Mouse (Mus musculus) hindbrain, postnatal 0 days (tissue): ENCODE data around the gene Casp1. TPM values are rescaled to one million over a fixed set of nuclear protein-coding genes. Genes with fewer than 3 reads are reported as not detected.

Source experiments
- ATAC-seq: fragments of 200-750 bp; cut with Nextera tagmentation; 2 replicates; pipeline ENCODE4 v1.8.0; 2017; ENCODE audit warnings: mild to moderate bottlenecking, moderate TSS enrichment, moderate library complexity
- DNase-seq: peaks from one replicate; pipeline ENCODE4 v3.0.0-alpha.2; 2015; ENCODE audit warnings: low spot score
- H3K27ac ChIP-seq: fragments of 300-500 bp; sonication (generic); 2 replicates; pipeline ENCODE4 v1.5.1; 2014; ENCODE audit warnings: mild to moderate bottlenecking
- H3K27me3 ChIP-seq: fragments of 300-500 bp; sonication (generic); 2 replicates; pipeline ENCODE4 v1.6.1; 2014; ENCODE audit warnings: low read length, mixed read lengths; ENCODE audit not compliant: insufficient read depth
- H3K36me3 ChIP-seq: fragments of 300-500 bp; sonication (generic); 2 replicates; pipeline ENCODE4 v1.6.1; 2014; ENCODE audit warnings: low read length, mixed read lengths; ENCODE audit not compliant: insufficient read depth
- H3K4me1 ChIP-seq: fragments of 300-500 bp; sonication (generic); 2 replicates; pipeline ENCODE4 v1.6.1; 2014; ENCODE audit warnings: antibody characterized with exemption, low read length, mixed read lengths; ENCODE audit not compliant: insufficient read depth
- H3K4me2 ChIP-seq: fragments of 300-500 bp; sonication (generic); 2 replicates; pipeline ENCODE4 v1.6.1; 2014; ENCODE audit warnings: low read depth, mild to moderate bottlenecking, low read length, moderate library complexity, mixed read lengths
- H3K4me3 ChIP-seq: fragments of 300-500 bp; sonication (generic); 2 replicates; pipeline ENCODE4 v1.5.1; 2014; ENCODE audit warnings: low read length
- H3K9ac ChIP-seq: fragments of 300-500 bp; sonication (generic); replicated peaks from 2 replicates; pipeline ENCODE4 v1.6.1; 2014; ENCODE audit warnings: mild to moderate bottlenecking, low read length, moderate library complexity, mixed read lengths
- H3K9me3 ChIP-seq: fragments of 300-500 bp; sonication (generic); 2 replicates; pipeline ENCODE4 v1.6.1; 2016; ENCODE audit warnings: low read length, mixed read lengths
- CTCF ChIP-seq: IDR thresholded peaks from 2 replicates; pipeline ENCODE4 v1.5.1; 2016; ENCODE audit warnings: antibody characterized with exemption, control low read depth, low read depth
- WGBS: fragments of 180-500 bp; shearing (Covaris S2); extraction: QIAGEN DNeasy Blood & Tissue Kit; methylation state at CpG from one replicate; pipeline ENCODE4 v1.1.7; 2014; 5-methylcytosine and 5-hydroxymethylcytosine counted together
- polyA plus RNA-seq: library from polyadenylated mRNA; unstranded; fragments of >200 nt; fragmentation: Nextera tagmentation; extraction: Ambion mirVana; gene quantifications from 2 replicates; pipeline ENCODE4 v1.2.1, GENCODE M21; 2015
- total RNA-seq: library from RNA; depleted of rRNA; stranded (reverse); fragments of >200 nt; gene quantifications from 2 replicates; pipeline ENCODE4 v1.2.3, GENCODE M21; 2014; rRNA removed

Gene Casp1
- total and polyA plus RNA-seq, 2 experiments from 2014 or later, result 1.7 TPM; not detected in 1

- H3K4me3 ChIP-seq, result no peak overlapping the region
- H3K27ac ChIP-seq, result no peak overlapping the region
- no peak overlapping the region for H3K9ac ChIP-seq
- H3K27me3 ChIP-seq, result no peaks in the 10 kb centered on the region
- H3K4me1 ChIP-seq, result no peaks in the 10 kb centered on the region
- no peak overlapping the region for H3K4me2 ChIP-seq
- ATAC-seq, result no peak
- TF ChIP-seq CTCF, result no peak
- no peaks in the 10 kb centered on the region for H3K36me3 ChIP-seq
- WGBS, result 95% methylated on average over 1 of the region's 1 CpGs
- no peaks in the 10 kb centered on the region for H3K9me3 ChIP-seq
- DNase-seq, result no peak
Measured at GRCm38 (mm10) chr9:5333422-5333821, 35.1 kb downstream of the Casp1 start.

- Histone ChIP-seq H3K36me3 (no peaks in the 10 kb centered on the region), H3K4me1 (no peaks in the 10 kb centered on the region), H3K27me3 (no peaks in the 10 kb centered on the region), H3K4me3 (no peak overlapping the region), H3K4me2 (no peak overlapping the region), H3K27ac (no peak overlapping the region), H3K9me3 (no peaks in the 10 kb centered on the region), H3K9ac (no peak overlapping the region)
- TF ChIP-seq CTCF, result no peak
- no peak for DNase-seq
- no peak for ATAC-seq
- 89% methylated on average over 1 of the region's 1 CpGs for WGBS
Measured at GRCm38 (mm10) chr9:5343092-5343491, 44.8 kb downstream of the Casp1 start.

- Histone ChIP-seq H3K27ac (no peak overlapping the region), H3K36me3 (no peaks in the 10 kb centered on the region), H3K4me2 (no peak overlapping the region), H3K27me3 (no peaks in the 10 kb centered on the region), H3K4me3 (no peak overlapping the region), H3K9ac (no peak overlapping the region), H3K9me3 (no peaks in the 10 kb centered on the region), H3K4me1 (no peaks in the 10 kb centered on the region)
- 93% methylated on average over 4 of the region's 4 CpGs for WGBS
- no peak for TF ChIP-seq CTCF
- ATAC-seq (no peak), DNase-seq (no peak)
Measured at GRCm38 (mm10) chr9:5344090-5344489, 45.8 kb downstream of the Casp1 start.

- DNase-seq (no peak), ATAC-seq (no peak)
- no peaks in the 10 kb centered on the region for H3K4me1 ChIP-seq
- no peak for TF ChIP-seq CTCF
- H3K9ac ChIP-seq, result no peak within 1 kb of the TSS
- H3K4me3 ChIP-seq, result no peak within 1 kb of the TSS
- no peak within 1 kb of the TSS for H3K27ac ChIP-seq
- no peaks in the 10 kb centered on the region for H3K27me3 ChIP-seq
- H3K4me2 ChIP-seq, result no peak within 1 kb of the TSS
- 72% methylated on average over 4 of the region's 4 CpGs for WGBS
- no peaks in the 10 kb centered on the region for H3K9me3 ChIP-seq
- no peaks in the 10 kb centered on the region for H3K36me3 ChIP-seq
Measured at GRCm38 (mm10) chr9:5345291-5345898, 47.1 kb downstream of the Casp1 start, which contains the start of gene Casp12. Gene Casp12 (plus strand): TSS chr9:5345430.

GRCm38 (mm10) chr9:5347381-5347780, 49.1 kb downstream of the Casp1 start:
- WGBS, result 83% methylated on average over 4 of the region's 4 CpGs
- no peak for TF ChIP-seq CTCF
- H3K36me3 ChIP-seq, result no peaks in the 10 kb centered on the region
- no peak overlapping the region for H3K4me2 ChIP-seq
- ATAC-seq (no peak), DNase-seq (no peak)
- no peaks in the 10 kb centered on the region for H3K27me3 ChIP-seq
- H3K4me1 ChIP-seq, result no peaks in the 10 kb centered on the region
- no peak overlapping the region for H3K9ac ChIP-seq
- H3K9me3 ChIP-seq, result no peaks in the 10 kb centered on the region
- H3K4me3 ChIP-seq, result no peak overlapping the region
- no peak overlapping the region for H3K27ac ChIP-seq

GRCm38 (mm10) chr9:5353673-5354072, 55.4 kb downstream of the Casp1 start:
- no peak for TF ChIP-seq CTCF
- WGBS, result 85% methylated on average over 2 of the region's 2 CpGs
- H3K27ac ChIP-seq, result no peak overlapping the region
- no peaks in the 10 kb centered on the region for H3K27me3 ChIP-seq
- H3K4me1 ChIP-seq, result no peaks in the 10 kb centered on the region
- no peak overlapping the region for H3K4me3 ChIP-seq
- DNase-seq, result no peak
- no peak overlapping the region for H3K4me2 ChIP-seq
- H3K9me3 ChIP-seq, result no peaks in the 10 kb centered on the region
- H3K9ac ChIP-seq, result no peak overlapping the region
- no peaks in the 10 kb centered on the region for H3K36me3 ChIP-seq
- ATAC-seq, result no peak

GRCm38 (mm10) chr9:5356801-5357200, 58.5 kb downstream of the Casp1 start:
- Histone ChIP-seq H3K27ac (no peak overlapping the region), H3K9me3 (no peaks in the 10 kb centered on the region), H3K36me3 (no peaks in the 10 kb centered on the region), H3K4me3 (no peak overlapping the region), H3K4me2 (no peak overlapping the region), H3K9ac (no peak overlapping the region), H3K27me3 (no peaks in the 10 kb centered on the region), H3K4me1 (no peaks in the 10 kb centered on the region)
- no peak for TF ChIP-seq CTCF
- ATAC-seq, result no peak
- no peak for DNase-seq

Other genes starting within 250 kb of the Casp1 start
- gene Casp4, start 10.3 kb downstream of the Casp1 start, total RNA-seq, result 0.16 and 0.25 TPM in 2 replicates
- gene Casp4, start 10.3 kb downstream of the Casp1 start, polyA plus RNA-seq, result 0.55 and 1.3 TPM in 2 replicates
- 0.54 and 1.3 TPM in 2 replicates for gene Casp12, start 46.9 kb downstream of the Casp1 start, total RNA-seq
- gene Casp12, start 46.9 kb downstream of the Casp1 start, polyA plus RNA-seq, result 1.3 and 1.4 TPM in 2 replicates